25 mouse cellular contexts compared by ENCODE assay signal in genomic region chr14:57622934-57623333, GRCm38 (mm10). TPM values are rescaled to one million over a fixed set of nuclear protein-coding genes. Genes with fewer than 3 reads are reported as not detected.
A peak's percentile ranks its signal among the peaks of the same experiment; 100 is the strongest.
DNase-seq lines count a peak whose midpoint lies in the region; ATAC-seq and TF ChIP-seq lines count a peak whose summit lies in the region.
"Had no signal": no experiment of that assay in that cellular context is flagged by ENCODE, and none has a peak within 500 bp of the region (broad histone marks: within the 10 kb centered on the region; RNA-seq: fewer than 3 reads in every experiment).

No protein-coding gene starts in this region.

- no peak overlapping the region for H3K4me2 ChIP-seq in liver, embryonic 14.5 days (ENCODE audit: low read depth)
- H3K4me2 ChIP-seq: hindbrain, embryonic 12.5 days; intestine, embryonic 15.5 days; limb, embryonic 15.5 days; lung, embryonic 15.5 days had no signal

- no peak overlapping the region for H3K4me3 ChIP-seq in liver, embryonic 14.5 days (ENCODE audit: insufficient read depth in 1 of 2, low read depth in 2 of 2, low read length in 2 of 2)
- H3K4me3 ChIP-seq: gastrocnemius, adult 2 months; heart, adult 2 months; hindbrain, embryonic 12.5 days; intestine, embryonic 15.5 days; limb, embryonic 10.5 days; limb, embryonic 15.5 days; lung, embryonic 15.5 days had no signal

- no peak overlapping the region for H3K9ac ChIP-seq in liver, embryonic 14.5 days (replicated peaks)
- H3K9ac ChIP-seq: hindbrain, embryonic 12.5 days; intestine, embryonic 15.5 days; limb, embryonic 15.5 days; lung, embryonic 15.5 days had no signal

- DNase-seq in MEL-GATA-1-ER (ENCODE audit: extremely low read depth, low read depth), result peak; percentile 26
- DNase-seq in c-Kit-positive CD71-positive TER-119-positive erythroid progenitor cells, embryonic 14.5 days (ENCODE audit: low spot score), result peak; percentile 44
- DNase-seq in liver, embryonic 14.5 days (ENCODE audit: low read depth in 3 of 3, low spot score in 3 of 3), result peak; percentile 11 to 30 (median 26)
- DNase-seq in urinary bladder, adult 2 months (ENCODE audit: low spot score), result no peak
- DNase-seq in adrenal gland, postnatal 14 days, result no peak
- no peak for DNase-seq in frontal cortex, adult 2 months (ENCODE audit: extremely low spot score in 1 of 2, low spot score in 1 of 2)
- DNase-seq: adrenal gland, postnatal 10 days; B cell, adult 2 months; cerebellum, adult 2 months; cerebellum, postnatal 14 days; gastrocnemius, adult 2 months; heart, adult 2 months; heart, postnatal 36 days; kidney, adult 2 months; kidney, postnatal 36 days; midbrain, embryonic 14.5 days had no signal

- WGBS in liver, embryonic 14.5 days (ENCODE audit: insufficient replicate concordance), result 45% methylated on average over 3 of the region's 3 CpGs

- TF ChIP-seq EP300 in liver, embryonic 14.5 days (IDR thresholded peaks at IDR 0.05; ENCODE audit: low read depth), result peak; percentile 36; the same call in 1 of the 2 replicates

- TF ChIP-seq CTCF in liver, embryonic 14.5 days (IDR thresholded peaks at IDR 0.05; ENCODE audit: low read depth), result no peak

- no peaks in the 10 kb centered on the region for H3K9me3 ChIP-seq in liver, embryonic 14.5 days (ENCODE audit: control insufficient read depth, low read length)
- H3K9me3 ChIP-seq: hindbrain, embryonic 12.5 days; intestine, embryonic 15.5 days; limb, embryonic 10.5 days; limb, embryonic 15.5 days; lung, embryonic 15.5 days had no signal

- ATAC-seq in liver, embryonic 14.5 days (ENCODE audit: insufficient read depth), result peak; percentile 68
- peak; percentile 89 for ATAC-seq in megakaryocyte-erythroid progenitor cell, adult 5-6 weeks (replicated peaks; ENCODE audit: low FRiP score, low TSS enrichment, poor library complexity, severe bottlenecking)
- ATAC-seq: forebrain, embryonic 14.5 days; hindbrain, postnatal 0 days; intestine, embryonic 15.5 days; Patski had no signal

- no peaks in the 10 kb centered on the region for H3K27me3 ChIP-seq in liver, embryonic 14.5 days (ENCODE audit: control insufficient read depth, insufficient read depth, low read length)
- H3K27me3 ChIP-seq: hindbrain, embryonic 12.5 days; intestine, embryonic 15.5 days; limb, embryonic 15.5 days; lung, embryonic 15.5 days; Patski had no signal

- H3K36me3 ChIP-seq in liver, embryonic 14.5 days (replicated peaks; ENCODE audit: control insufficient read depth, insufficient read depth, low read depth), result peaks cover 17% of the 10 kb centered on the region

- no peak overlapping the region for H3K27ac ChIP-seq in liver, embryonic 14.5 days
- H3K27ac ChIP-seq: gastrocnemius, adult 2 months; heart, adult 2 months; hindbrain, embryonic 12.5 days; hindbrain, postnatal 0 days; intestine, embryonic 15.5 days; limb, embryonic 10.5 days; limb, embryonic 15.5 days; lung, embryonic 15.5 days had no signal

- H3K4me1 ChIP-seq in liver, embryonic 14.5 days (replicated peaks; ENCODE audit: control insufficient read depth in 2 of 2, insufficient read depth in 2 of 2, low read length in 1 of 2), result peaks cover 0 to 3% of the 10 kb centered on the region in 2 experiments; a peak in 2 of 4 replicates
- H3K4me1 ChIP-seq: hindbrain, embryonic 12.5 days; intestine, embryonic 15.5 days; limb, embryonic 10.5 days; limb, embryonic 15.5 days had no signal

RNA-seq across cellular contexts. Expression of gene Xpo4, which starts 42.3 kb away (rescaled TPM):
- 5.1 and 6.8 TPM in 2 replicates for polyA plus RNA-seq in liver, embryonic 14.5 days (2012; rRNA removed)
- 14.5 and 17.5 TPM in 2 replicates for polyA plus RNA-seq in liver, embryonic 14.5 days (2014; fragmentation: Nextera tagmentation; extraction: Ambion mirVana)
- total RNA-seq in megakaryocyte-erythroid progenitor cell, adult 5-6 weeks (2014; fragmentation: Nextera tagmentation), result 48.5 and 56.7 TPM in 2 replicates
- total RNA-seq in megakaryocyte-erythroid progenitor cell, adult 5-6 weeks (2017), result 61.1 and 69.0 TPM in 2 replicates
- polyA plus RNA-seq in urinary bladder, adult 2 months (2012; rRNA removed), result 7.6 and 8.8 TPM in 2 replicates
- total RNA-seq in adrenal gland, postnatal 14 days (2021), result 28.2 and 30.0 TPM in 2 replicates
- polyA plus RNA-seq in frontal cortex, adult 2 months (2012; rRNA removed), result 6.8 and 8.0 TPM in 2 replicates

RNA-seq across cellular contexts. Expression of gene Eef1akmt1, which starts 51.5 kb away (rescaled TPM):
- 11.4 and 14.0 TPM in 2 replicates for polyA plus RNA-seq in liver, embryonic 14.5 days (2012; rRNA removed)
- 41.8 and 43.5 TPM in 2 replicates for polyA plus RNA-seq in liver, embryonic 14.5 days (2014; fragmentation: Nextera tagmentation; extraction: Ambion mirVana)
- total RNA-seq in megakaryocyte-erythroid progenitor cell, adult 5-6 weeks (2014; fragmentation: Nextera tagmentation), result 42.2 and 46.4 TPM in 2 replicates
- 14.7 and 18.2 TPM in 2 replicates for total RNA-seq in megakaryocyte-erythroid progenitor cell, adult 5-6 weeks (2017)
- polyA plus RNA-seq in urinary bladder, adult 2 months (2012; rRNA removed), result 30.9 and 34.9 TPM in 2 replicates
- 26.2 and 34.2 TPM in 2 replicates for total RNA-seq in adrenal gland, postnatal 14 days (2021)
- polyA plus RNA-seq in frontal cortex, adult 2 months (2012; rRNA removed), result 40.9 and 43.0 TPM in 2 replicates

Comparison
In these comparisons a context has a peak if more than half of its experiments do, and no peak if none do; other contexts are left out.
1. DNase-seq: peak in MEL-GATA-1-ER (single experiment), c-Kit-positive CD71-positive TER-119-positive erythroid progenitor cells, embryonic 14.5 days (single experiment) and liver, embryonic 14.5 days (3 of 3); none in urinary bladder, adult 2 months (single experiment), adrenal gland, postnatal 14 days (single experiment) and frontal cortex, adult 2 months (0 of 2).